Mouse (Mus musculus) 3T3-L1 (cell line): ENCODE data around the gene Tdp1.
"Not testable (repeated sequence)": the region's sequence is repeated elsewhere in the genome, so short reads cannot be mapped to it uniquely, and the experiment has no call there.

Source experiments
- DNase-seq: peaks from one replicate; pipeline ENCODE4 v3.0.0-alpha.2; 2015; ENCODE audit warnings: low read depth, low spot score

The Tdp1 gene

GRCm38 (mm10) chr12:99958068-99959060 is 74.0 kb downstream of the Tdp1 start:
- no peak for DNase-seq

- no peak for DNase-seq
Measured at GRCm38 (mm10) chr12:99959291-99959690, 75.0 kb downstream of the Tdp1 start.

- no peak for DNase-seq
Measured at GRCm38 (mm10) chr12:99959930-99960329, 75.6 kb downstream of the Tdp1 start.

GRCm38 (mm10) chr12:99960675-99961074 is 76.4 kb downstream of the Tdp1 start:
- no peak for DNase-seq

- peak; percentile 44 for DNase-seq
Measured at GRCm38 (mm10) chr12:99964301-99965202, 80.2 kb downstream of the Tdp1 start, which contains the start of gene Kcnk13. TSS of gene Kcnk13 (plus strand) at chr12:99964499.

GRCm38 (mm10) chr12:99965203-99966115 is 81.1 kb downstream of the Tdp1 start:
- DNase-seq = no peak

GRCm38 (mm10) chr12:99966116-99966770 is 81.9 kb downstream of the Tdp1 start:
- DNase-seq = no peak

GRCm38 (mm10) chr12:99966881-99967363 is 82.6 kb downstream of the Tdp1 start:
- no peak for DNase-seq

- no peak for DNase-seq
Measured at GRCm38 (mm10) chr12:99969906-99970305, 85.6 kb downstream of the Tdp1 start.

GRCm38 (mm10) chr12:99971205-99971894 is 87.0 kb downstream of the Tdp1 start:
- not testable (repeated sequence) for DNase-seq

- no peak for DNase-seq
Measured at GRCm38 (mm10) chr12:99972825-99973224, 88.5 kb downstream of the Tdp1 start.

- peak; percentile 19 for DNase-seq
Measured at GRCm38 (mm10) chr12:99973659-99974058, 89.3 kb downstream of the Tdp1 start.

GRCm38 (mm10) chr12:99979541-99979940 is 95.2 kb downstream of the Tdp1 start:
- no peak for DNase-seq

GRCm38 (mm10) chr12:99986797-99987196 is 102.5 kb downstream of the Tdp1 start:
- no peak for DNase-seq

- peak; percentile 7 for DNase-seq
Measured at GRCm38 (mm10) chr12:99988144-99988543, 103.8 kb downstream of the Tdp1 start.

- no peak for DNase-seq
Measured at GRCm38 (mm10) chr12:99992362-99992862, 108.1 kb downstream of the Tdp1 start.

- DNase-seq = no peak
Measured at GRCm38 (mm10) chr12:99993146-99993890, 109.0 kb downstream of the Tdp1 start.

GRCm38 (mm10) chr12:99995951-99996350 is 111.6 kb downstream of the Tdp1 start:
- no peak for DNase-seq

GRCm38 (mm10) chr12:99999726-100000125 is 115.4 kb downstream of the Tdp1 start:
- DNase-seq = no peak
